Mouse (Mus musculus) T-helper 17 cell (primary cell): ENCODE measurements around the gene Ssbp3.

Source experiments
- in situ Hi-C, 2 experiments: fragments of 300-600 bp; cut with MboI, MseI; formaldehyde crosslinking; loops; 1 replicate in 1 of 2; 2 replicates in 1 of 2; pipeline ENCODE4 v1.15.1; 2025; ENCODE audit warnings: high pct_unique_total_duplicates in 2 of 2

The Ssbp3 gene

DNA sequence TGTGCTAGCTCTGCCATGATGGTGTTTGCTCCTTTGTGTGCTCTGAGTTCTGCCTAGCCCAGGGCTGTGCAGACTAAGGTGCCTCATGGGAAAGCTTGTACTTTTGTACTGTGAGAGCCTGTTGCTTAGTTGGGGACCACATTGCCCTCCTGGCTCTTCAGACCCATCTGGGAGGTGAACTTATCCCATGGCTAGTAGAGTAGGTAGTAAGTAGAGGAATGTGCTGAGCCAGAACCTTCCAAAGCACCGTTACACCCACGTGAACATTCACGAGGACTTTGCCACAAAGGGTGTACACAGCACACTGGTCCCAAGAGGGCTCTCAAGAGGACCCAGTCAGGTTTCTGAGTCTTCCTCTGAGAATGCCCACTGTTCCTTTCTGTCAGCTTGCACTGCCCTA lies 48.1 kb downstream of the Ssbp3 start:
- in situ Hi-C loops: no loop called here

GRCm38 (mm10) chr4:106959506-106960302 lies 49.2 kb downstream of the Ssbp3 start:
- in situ Hi-C loops: no loop called here

DNA sequence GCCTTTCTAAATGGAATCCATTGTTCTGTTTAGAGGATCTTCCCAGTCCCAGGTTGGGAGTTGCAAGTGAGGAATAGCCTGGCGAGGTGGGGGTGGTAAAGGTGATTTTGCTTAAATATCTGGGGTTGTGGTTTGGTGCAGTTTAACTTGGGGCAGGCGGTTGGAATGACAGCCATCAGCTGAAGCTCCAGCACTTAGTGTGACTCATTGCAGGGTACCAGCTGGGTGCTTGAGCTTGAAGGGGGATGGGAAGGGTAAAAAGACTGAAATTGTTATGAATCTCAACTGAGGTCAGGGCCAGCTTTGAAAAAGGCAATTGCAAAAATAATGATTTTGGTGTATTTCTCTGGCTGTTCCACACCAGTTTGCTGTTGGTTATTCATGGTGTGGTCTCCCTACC lies 50.0 kb downstream of the Ssbp3 start:
- in situ Hi-C loops: no loop called here

GRCm38 (mm10) chr4:106961321-106961720 lies 50.8 kb downstream of the Ssbp3 start:
- in situ Hi-C loops: no loop called here

DNA sequence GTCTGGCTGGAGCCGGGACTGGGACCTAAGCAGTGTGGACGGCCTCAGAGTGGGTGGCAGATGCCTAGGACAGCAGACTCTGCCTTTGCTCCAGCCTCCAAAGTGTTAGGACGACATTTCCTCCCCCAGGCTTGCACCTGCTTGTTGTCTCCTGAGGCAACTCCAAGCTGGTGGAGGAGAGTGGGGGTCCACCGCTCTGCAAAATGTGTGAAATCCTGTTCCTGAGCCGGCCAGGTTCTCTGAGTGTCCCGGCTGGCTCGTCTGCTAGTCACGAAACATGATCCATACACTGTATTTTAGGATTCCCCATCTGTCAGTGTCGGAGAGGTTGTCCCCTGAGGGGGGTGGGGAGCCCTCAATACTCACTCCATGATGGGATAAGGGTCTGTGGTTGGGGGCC lies 53.9 kb downstream of the Ssbp3 start:
- in situ Hi-C loops: no loop called here

DNA sequence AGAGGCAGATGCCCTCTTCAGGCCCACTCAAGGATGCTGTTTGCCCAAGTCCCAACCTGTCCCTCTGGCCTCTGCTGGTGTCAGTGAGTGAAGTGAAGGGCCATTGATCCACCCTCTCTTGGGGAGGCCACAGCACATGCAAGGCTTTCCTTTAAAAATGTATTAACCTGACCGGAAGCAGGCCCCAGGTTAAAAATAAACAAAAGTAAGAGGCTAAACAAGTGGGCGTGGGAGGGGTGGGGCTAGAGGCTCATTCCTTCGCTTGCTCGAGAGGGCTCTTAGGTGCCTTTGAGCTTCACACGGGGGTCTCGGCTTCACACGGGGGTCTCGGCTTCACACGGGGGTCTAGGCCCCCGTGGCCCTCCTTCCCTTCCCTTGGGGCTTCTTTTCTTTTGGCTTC lies 54.5 kb downstream of the Ssbp3 start:
- in situ Hi-C loops: no loop called here

GRCm38 (mm10) chr4:106966443-106966842 lies 55.9 kb downstream of the Ssbp3 start:
- in situ Hi-C loops: no loop called here

DNA sequence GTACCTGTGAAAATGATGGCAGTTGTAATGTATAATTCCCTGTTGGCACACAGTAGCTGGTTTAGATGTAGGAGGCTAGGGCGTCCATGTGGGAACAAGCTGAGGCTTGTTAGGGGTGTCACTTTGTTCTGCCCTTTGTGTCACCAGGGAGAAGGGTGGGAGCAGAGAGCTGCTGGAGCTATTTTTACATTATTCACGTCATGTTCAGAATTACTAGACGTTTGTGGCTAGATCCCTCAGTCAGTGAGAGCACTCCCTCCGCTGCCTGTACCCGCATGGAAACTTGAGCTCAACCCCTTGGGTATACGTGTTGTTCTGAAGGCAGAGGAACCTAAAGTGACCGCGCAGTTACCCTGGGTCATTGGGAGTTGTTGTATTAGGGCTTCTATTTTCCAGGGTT lies 58.4 kb downstream of the Ssbp3 start:
- in situ Hi-C loops: no loop called here

- in situ Hi-C loops: no loop called here
These were observed 60.3 kb downstream of the Ssbp3 start for GRCm38 (mm10) chr4:106970786-106971185.

GRCm38 (mm10) chr4:106972061-106972460 lies 61.6 kb downstream of the Ssbp3 start:
- in situ Hi-C loops: no loop called here

DNA sequence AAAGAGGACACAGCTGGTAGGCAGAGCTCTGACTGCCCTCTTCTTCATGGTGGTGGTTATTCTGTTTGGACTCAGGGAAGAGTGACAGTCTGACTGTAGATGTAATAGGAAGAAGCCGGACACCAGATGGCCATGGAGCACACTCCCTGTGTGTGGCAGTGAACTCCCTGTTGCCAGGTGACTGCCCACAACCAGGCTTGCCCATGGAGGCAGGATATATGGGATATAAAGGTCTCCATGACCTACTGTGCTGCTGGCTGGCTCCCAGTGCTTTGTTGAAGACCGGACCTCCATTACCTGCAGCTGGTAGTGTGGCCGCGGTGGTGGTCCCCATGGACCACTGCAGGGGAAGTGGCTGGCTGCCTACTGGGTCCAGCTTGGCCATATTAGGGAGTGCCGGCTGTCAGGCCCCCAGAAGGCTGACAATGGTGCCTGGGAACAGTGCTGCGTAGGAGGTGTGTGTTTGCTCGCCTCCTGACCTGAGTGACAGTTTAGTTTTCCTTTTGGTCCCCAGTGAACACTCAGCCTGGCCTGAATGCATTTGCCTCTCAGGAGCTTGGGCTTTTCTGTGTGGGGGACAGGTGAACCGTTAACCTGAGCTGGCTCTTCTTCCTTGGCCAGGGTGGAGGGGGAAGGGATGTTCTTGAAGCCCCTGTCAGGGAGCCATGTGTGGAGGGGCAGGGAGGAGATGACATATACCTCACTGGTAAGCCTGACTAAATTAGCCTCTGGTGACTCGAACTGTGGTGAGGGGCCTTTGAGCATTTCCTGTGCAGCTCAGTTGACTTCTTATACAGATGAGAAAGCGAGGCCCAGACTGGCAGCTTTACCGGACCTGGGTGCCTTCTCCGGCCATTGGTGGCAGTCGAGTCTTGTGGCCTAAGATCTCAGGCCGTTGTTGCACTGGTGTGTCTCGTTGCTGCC lies 62.2 kb downstream of the Ssbp3 start:
- in situ Hi-C loops: no loop called here

- in situ Hi-C loops: loop anchor here in 1 of 2 experiments (25.0 kb wide), 1 partner anchor 138 kb away; no protein-coding TSS in a partner anchor
These were observed 64.8 kb downstream of the Ssbp3 start for GRCm38 (mm10) chr4:106975324-106975723.

GRCm38 (mm10) chr4:106975890-106976289 lies 65.4 kb downstream of the Ssbp3 start:
- in situ Hi-C loops: loop anchor here in 1 of 2 experiments (25.0 kb wide), 1 partner anchor 139 kb away; no protein-coding TSS in a partner anchor

DNA sequence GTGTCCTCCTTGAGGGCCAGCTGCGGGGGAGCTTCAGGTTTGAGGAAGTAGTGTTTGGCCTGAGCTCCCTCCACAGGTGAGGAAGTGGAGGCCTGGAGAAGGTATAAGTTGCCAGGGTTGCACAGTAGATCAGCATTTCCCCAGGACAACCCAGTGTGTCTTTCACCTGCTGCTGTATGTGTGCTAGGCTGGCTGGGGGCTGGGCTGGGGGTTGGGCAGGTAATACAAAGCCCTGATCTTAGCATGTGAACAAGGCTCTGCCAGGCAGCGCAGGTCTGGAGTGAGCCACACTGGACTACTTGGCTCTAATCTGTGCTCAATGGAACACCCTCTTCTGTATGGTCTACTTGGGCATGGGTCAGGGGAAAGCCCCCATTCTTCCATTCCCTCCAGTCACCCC lies 66.1 kb downstream of the Ssbp3 start:
- in situ Hi-C loops: loop anchor here in 1 of 2 experiments (25.0 kb wide), 1 partner anchor 139 kb away; no protein-coding TSS in a partner anchor

GRCm38 (mm10) chr4:106977218-106977651 lies 66.7 kb downstream of the Ssbp3 start:
- in situ Hi-C loops: loop anchor here in 1 of 2 experiments (25.0 kb wide), 1 partner anchor 140 kb away; no protein-coding TSS in a partner anchor

- in situ Hi-C loops: loop anchor here in 1 of 2 experiments (25.0 kb wide), 1 partner anchor 141 kb away; no protein-coding TSS in a partner anchor
These were observed 67.9 kb downstream of the Ssbp3 start for GRCm38 (mm10) chr4:106978376-106978775.

DNA sequence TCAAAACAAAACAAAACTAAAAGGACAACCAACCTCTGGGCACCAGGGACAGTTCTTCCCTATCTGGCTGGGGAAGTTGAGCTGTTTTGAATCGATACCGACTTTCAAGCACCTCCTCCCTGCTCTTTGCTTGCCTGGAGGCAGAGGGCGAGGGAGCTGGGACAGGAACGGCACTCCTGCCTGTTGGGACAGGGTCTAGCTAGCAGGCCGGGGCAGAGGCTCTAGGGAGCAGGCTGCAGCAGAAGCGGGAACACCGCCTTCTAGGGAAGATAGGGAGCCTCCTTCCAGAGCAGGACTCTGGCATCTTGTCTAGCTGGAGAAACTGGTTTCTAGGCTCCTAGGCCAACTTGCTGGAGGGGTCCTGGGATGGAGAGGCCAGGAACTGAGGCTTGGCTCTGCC lies 70.2 kb downstream of the Ssbp3 start:
- in situ Hi-C loops: loop anchor here in 1 of 2 experiments (25.0 kb wide), 1 partner anchor 143 kb away; no protein-coding TSS in a partner anchor

DNA sequence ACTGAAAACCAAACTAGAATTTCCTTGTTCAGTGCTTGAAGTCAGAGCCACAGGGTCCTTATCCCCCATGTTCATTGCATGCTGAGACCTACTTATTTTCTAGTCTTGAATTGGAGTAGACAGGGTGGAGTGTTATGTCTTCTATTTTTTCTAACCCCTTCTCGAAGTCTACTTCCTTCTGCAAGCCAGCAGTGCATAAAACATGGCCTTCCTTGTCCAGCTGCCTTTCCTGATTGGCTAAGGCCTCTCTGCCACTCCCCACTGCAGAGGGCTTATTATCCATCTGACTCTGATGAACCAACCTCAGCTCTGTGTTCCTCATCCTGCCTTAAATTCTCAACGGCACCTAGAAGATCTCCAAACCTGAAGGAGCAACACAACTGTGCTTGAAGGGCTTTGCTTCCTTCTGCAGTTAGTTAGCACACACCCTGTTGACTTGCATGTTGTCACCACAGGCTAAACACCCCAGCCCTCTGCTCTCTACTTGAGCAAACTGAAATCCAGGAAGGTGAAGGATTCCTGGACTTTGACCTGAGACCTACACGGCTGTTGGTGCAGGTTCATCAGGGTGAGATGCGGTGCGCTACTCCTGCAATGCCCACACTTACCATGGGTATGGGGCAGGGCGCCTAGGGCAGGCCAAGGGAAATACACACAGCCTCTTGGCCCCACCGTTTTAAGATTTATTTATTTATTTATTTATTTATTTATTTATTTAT lies 71.0 kb downstream of the Ssbp3 start:
- in situ Hi-C loops: loop anchor here in 1 of 2 experiments (25.0 kb wide), 1 partner anchor 144 kb away; no protein-coding TSS in a partner anchor

DNA sequence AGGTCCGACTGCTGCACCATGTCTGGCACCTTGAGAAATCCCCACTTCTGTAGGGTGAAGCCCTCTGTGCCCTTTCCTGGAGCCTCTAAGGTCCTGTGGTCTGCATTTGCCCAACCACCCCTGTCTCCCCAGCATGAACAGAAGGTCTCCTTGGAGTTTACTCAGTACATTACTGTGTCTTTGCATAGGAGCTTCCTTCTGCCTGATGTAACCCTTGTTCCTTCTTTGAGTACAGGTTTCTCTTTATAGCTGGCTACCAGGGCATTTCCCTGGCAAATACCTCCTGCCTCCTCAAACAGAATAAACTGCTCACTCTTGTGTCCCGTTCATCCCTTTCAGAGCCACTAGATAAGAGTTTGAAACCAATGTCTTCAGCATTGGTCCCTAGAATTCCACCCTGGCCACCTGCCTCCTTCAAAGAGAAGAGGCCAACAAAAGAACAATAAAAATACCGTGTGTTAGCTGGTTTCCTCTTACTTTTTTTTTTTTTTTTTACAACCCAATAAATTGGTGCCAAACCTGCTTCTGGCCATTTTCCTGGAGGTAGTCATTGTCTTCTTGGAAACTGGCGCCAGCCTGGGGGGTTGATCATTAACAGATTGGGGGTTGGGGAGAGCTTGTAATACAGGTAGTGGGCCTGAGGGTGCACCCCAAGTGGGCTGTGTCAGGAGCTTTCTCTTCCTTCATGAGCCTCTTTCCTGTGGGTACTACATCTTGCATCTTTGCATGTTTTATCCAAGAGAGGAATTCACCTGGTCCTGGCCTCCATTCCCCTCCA lies 72.0 kb downstream of the Ssbp3 start:
- in situ Hi-C loops: loop anchor here in 1 of 2 experiments (25.0 kb wide), 1 partner anchor 145 kb away; no protein-coding TSS in a partner anchor

- in situ Hi-C loops: loop anchor here in 1 of 2 experiments (25.0 kb wide), 1 partner anchor 147 kb away; no protein-coding TSS in a partner anchor
These were observed 73.5 kb downstream of the Ssbp3 start for GRCm38 (mm10) chr4:106983908-106984515.
